Mouse (Mus musculus): ENCODE results near the gene Slc1a2. TPM values are rescaled to one million over a fixed set of nuclear protein-coding genes. Genes with fewer than 3 reads are reported as not detected.

Gene Slc1a2
- polyA plus RNA-seq, 1 experiment from 2014 or later: 26.7 TPM

DNA sequence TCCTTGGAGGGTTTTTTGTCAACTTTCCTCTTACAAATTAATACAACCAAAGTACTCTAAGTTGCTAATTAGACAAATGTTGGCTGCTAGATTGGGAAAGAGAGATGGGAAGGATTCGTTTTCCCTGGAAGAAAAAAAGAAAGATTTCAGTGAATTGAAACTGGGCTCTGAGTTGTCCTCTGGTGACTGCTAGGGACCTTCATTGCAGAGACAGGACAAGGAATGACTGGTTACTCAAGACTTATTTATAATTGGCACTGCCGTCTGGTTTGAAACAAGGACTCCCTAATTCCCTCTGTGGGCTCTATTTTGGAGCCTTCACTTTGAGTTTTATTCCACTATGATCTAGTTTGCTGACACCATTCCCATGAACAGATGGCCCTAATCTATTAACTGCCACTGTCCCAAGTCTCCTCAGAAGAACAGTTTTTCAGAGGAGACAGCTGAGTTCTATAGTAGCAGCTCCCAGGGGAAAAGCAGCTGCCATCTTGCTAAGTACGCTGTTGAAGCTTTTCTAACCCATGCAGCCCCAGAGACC lies 22.9 kb upstream of the Slc1a2 start:
- WGBS: 75% methylated on average over 3 of the region's 3 CpGs
- no peak overlapping the region for H3K27ac ChIP-seq
- H3K36me3 ChIP-seq (replicated peaks; ENCODE audit: control insufficient read depth, insufficient read depth): no peaks in the 10 kb centered on the region
- H3K27me3 ChIP-seq (ENCODE audit: control insufficient read depth, insufficient read depth, low read length): no peaks in the 10 kb centered on the region
- no peak overlapping the region for H3K4me3 ChIP-seq (replicated peaks; ENCODE audit: low read length)
- H3K9me3 ChIP-seq (ENCODE audit: control insufficient read depth, low read length): no peaks in the 10 kb centered on the region
- H3K4me1 ChIP-seq (replicated peaks; ENCODE audit: control insufficient read depth, insufficient read depth, low read length): peaks cover 7% of the 10 kb centered on the region
- no peak overlapping the region for H3K4me2 ChIP-seq (replicated peaks)
- no peak overlapping the region for H3K9ac ChIP-seq
- DNase-seq (ENCODE audit: low spot score) (no peak), ATAC-seq (ENCODE audit: low FRiP score) (no peak)

DNA sequence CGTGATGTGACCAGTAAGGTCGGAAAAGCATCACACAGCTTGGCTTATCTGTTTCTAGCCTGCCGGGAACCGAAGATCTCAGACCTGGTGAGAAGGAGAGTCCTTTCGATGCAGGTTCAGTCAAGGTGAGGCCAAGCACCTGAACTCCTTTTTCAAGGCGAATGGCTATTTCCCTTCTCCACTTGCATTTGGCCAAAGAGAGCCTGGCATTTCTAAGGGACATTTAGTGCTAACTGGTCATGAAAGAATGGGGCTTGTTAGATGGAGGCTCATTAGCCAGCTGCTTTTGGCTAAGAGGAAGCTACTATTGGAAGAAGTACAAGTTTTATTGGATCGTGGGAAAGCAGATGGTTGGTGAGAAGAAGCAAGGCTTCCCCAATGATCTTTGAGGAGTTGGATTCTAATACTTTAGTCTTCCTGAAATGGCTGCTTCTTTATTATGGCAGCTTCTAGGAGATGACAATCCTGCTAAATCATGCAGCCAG lies 22.3 kb upstream of the Slc1a2 start:
- Histone ChIP-seq H3K9me3 (ENCODE audit: control insufficient read depth, low read length) (no peaks in the 10 kb centered on the region), H3K27ac (no peak overlapping the region), H3K4me3 (replicated peaks; ENCODE audit: low read length) (no peak overlapping the region), H3K4me1 (replicated peaks; ENCODE audit: control insufficient read depth, insufficient read depth, low read length) (peaks cover 7% of the 10 kb centered on the region), H3K4me2 (replicated peaks) (no peak overlapping the region), H3K36me3 (replicated peaks; ENCODE audit: control insufficient read depth, insufficient read depth) (no peaks in the 10 kb centered on the region), H3K9ac (no peak overlapping the region), H3K27me3 (ENCODE audit: control insufficient read depth, insufficient read depth, low read length) (no peaks in the 10 kb centered on the region)
- DNase-seq (ENCODE audit: low spot score) (no peak), ATAC-seq (ENCODE audit: low FRiP score) (no peak)
- 83% methylated on average over 7 of the region's 7 CpGs for WGBS

DNA sequence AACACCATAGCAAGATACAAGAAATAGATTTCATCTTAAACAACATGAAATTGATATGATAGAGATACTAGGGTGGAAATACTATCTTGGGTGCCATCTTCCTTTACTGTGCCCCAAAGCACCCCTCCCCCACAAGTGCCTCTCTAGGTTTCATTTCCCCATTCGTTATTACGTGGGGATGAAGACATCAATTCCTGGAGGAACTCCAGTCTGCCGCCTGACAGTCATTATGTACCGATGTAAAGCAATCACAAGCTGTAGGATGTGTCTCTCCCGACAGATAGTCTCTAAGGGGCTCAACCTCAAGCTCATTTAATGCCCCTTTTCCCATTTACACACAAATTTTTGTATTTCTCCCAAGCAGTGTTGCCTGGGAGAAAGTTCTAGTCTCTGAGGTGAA lies 20.3 kb upstream of the Slc1a2 start:
- WGBS: 23% methylated on average over 5 of the region's 5 CpGs
- no peaks in the 10 kb centered on the region for H3K36me3 ChIP-seq (replicated peaks; ENCODE audit: control insufficient read depth, insufficient read depth)
- peaks cover 7% of the 10 kb centered on the region for H3K4me1 ChIP-seq (replicated peaks; ENCODE audit: control insufficient read depth, insufficient read depth, low read length)
- H3K27ac ChIP-seq: no peak overlapping the region; the same call in 1 of the 2 replicates
- no peaks in the 10 kb centered on the region for H3K27me3 ChIP-seq (ENCODE audit: control insufficient read depth, insufficient read depth, low read length)
- H3K9ac ChIP-seq: no peak overlapping the region
- no peak overlapping the region for H3K4me2 ChIP-seq (replicated peaks)
- no peak; the same call in 1 of the 2 replicates for ATAC-seq (ENCODE audit: low FRiP score)
- H3K9me3 ChIP-seq (ENCODE audit: control insufficient read depth, low read length): no peaks in the 10 kb centered on the region
- no peak for DNase-seq (ENCODE audit: low spot score)
- H3K4me3 ChIP-seq (replicated peaks; ENCODE audit: low read length): no peak overlapping the region

DNA sequence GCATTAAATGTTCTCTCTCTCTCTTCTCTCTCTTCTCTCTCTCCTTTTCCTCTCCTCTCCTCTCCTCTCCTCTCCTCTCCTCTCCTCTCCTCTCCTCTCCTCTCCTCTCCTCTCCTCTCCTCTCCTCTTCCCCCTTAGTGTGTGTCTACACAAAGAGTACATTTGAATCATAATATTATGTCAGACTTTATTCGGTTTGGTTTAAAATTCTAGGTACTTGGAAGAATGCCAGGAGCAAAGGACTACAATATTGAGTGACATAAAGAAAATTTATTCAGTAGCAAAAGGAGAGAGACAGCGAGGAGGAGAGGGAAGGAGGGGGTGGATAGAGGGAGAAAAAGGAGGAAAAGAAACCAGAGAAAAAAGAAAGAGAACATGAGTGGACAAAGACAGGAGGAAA lies 19.8 kb upstream of the Slc1a2 start:
- Histone ChIP-seq H3K4me3 (replicated peaks; ENCODE audit: low read length) (no peak overlapping the region), H3K4me2 (replicated peaks) (no peak overlapping the region), H3K4me1 (replicated peaks; ENCODE audit: control insufficient read depth, insufficient read depth, low read length) (peaks cover 7% of the 10 kb centered on the region), H3K27ac (no peak overlapping the region), H3K27me3 (ENCODE audit: control insufficient read depth, insufficient read depth, low read length) (no peaks in the 10 kb centered on the region), H3K9ac (no peak overlapping the region), H3K9me3 (ENCODE audit: control insufficient read depth, low read length) (no peaks in the 10 kb centered on the region), H3K36me3 (replicated peaks; ENCODE audit: control insufficient read depth, insufficient read depth) (no peaks in the 10 kb centered on the region)
- 28% methylated on average over 2 of the region's 2 CpGs for WGBS
- ATAC-seq (ENCODE audit: low FRiP score) (no peak), DNase-seq (ENCODE audit: low spot score) (no peak)

DNA sequence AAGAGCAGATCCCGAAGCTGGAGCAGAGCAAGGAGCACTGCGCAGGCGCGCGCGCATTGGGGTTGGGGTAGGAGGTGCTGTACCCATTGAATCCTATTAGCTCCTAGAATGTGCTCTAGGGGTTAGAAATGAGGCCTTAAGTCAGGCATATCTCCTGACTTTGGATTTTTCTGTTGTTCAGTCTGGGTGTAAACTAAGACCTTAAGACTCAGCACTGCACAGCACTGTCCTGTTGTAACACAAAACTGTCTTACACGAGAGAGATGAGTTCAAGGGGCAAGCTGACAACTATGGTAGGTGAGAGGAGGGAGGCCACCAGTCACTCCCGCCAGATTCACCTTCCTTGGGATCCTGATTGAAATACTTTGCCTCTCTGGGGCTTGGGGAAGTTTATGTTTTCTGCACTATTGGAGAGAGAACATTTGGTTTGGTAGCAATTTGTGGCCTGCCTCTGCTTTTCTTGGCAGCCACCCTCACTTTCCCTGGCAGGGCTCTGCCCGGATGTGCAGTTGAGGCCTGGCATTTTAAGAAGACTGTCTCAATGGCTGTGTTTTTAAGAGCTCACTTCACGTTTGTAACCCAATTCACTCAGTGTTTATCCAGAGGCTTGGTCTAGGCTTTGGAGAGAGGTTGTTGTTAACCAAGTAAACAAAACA lies 9.5 kb upstream of the Slc1a2 start:
- H3K4me2 ChIP-seq (replicated peaks): no peak overlapping the region
- no peak for DNase-seq (ENCODE audit: low spot score)
- no peaks in the 10 kb centered on the region for H3K36me3 ChIP-seq (replicated peaks; ENCODE audit: control insufficient read depth, insufficient read depth)
- H3K4me3 ChIP-seq (replicated peaks; ENCODE audit: low read length): no peak overlapping the region
- H3K27me3 ChIP-seq (ENCODE audit: control insufficient read depth, insufficient read depth, low read length): no peaks in the 10 kb centered on the region
- H3K27ac ChIP-seq: no peak overlapping the region
- no peaks in the 10 kb centered on the region for H3K4me1 ChIP-seq (replicated peaks; ENCODE audit: control insufficient read depth, insufficient read depth, low read length)
- WGBS: 85% methylated on average over 10 of the region's 10 CpGs
- peak; percentile 14; the same call in 1 of the 2 replicates for ATAC-seq (ENCODE audit: low FRiP score)
- H3K9ac ChIP-seq: no peak overlapping the region
- H3K9me3 ChIP-seq (ENCODE audit: control insufficient read depth, low read length): no peaks in the 10 kb centered on the region

DNA sequence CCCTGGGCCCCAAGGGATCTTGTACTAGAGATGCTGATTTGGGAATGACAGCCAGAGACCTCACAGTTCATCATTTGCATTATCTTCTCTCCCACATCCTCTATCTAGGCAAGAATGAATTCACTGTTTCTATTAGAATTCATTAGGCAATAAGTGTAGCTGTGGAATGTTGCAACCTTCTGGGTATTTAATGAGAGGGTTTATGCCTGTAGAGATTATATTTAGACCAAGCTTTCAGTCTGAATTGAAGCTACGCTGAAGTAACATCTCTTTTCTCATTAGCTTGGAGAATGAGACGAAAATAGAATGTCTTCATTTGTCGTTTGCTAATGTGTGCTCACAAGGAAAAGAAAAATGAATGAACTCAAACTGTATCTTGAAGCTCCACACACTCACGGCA lies 8.1 kb upstream of the Slc1a2 start:
- peak overlapping the region; percentile 12; the same call in 1 of the 2 replicates for H3K27ac ChIP-seq
- no peak overlapping the region for H3K4me2 ChIP-seq (replicated peaks)
- H3K4me1 ChIP-seq (replicated peaks; ENCODE audit: control insufficient read depth, insufficient read depth, low read length): no peaks in the 10 kb centered on the region
- WGBS: 69% methylated on average over 4 of the region's 4 CpGs
- DNase-seq (ENCODE audit: low spot score) (no peak), ATAC-seq (ENCODE audit: low FRiP score) (no peak)
- H3K36me3 ChIP-seq (replicated peaks; ENCODE audit: control insufficient read depth, insufficient read depth): no peaks in the 10 kb centered on the region
- no peaks in the 10 kb centered on the region for H3K9me3 ChIP-seq (ENCODE audit: control insufficient read depth, low read length)
- no peaks in the 10 kb centered on the region for H3K27me3 ChIP-seq (ENCODE audit: control insufficient read depth, insufficient read depth, low read length)
- H3K9ac ChIP-seq: no peak overlapping the region
- H3K4me3 ChIP-seq (replicated peaks; ENCODE audit: low read length): no peak overlapping the region

DNA sequence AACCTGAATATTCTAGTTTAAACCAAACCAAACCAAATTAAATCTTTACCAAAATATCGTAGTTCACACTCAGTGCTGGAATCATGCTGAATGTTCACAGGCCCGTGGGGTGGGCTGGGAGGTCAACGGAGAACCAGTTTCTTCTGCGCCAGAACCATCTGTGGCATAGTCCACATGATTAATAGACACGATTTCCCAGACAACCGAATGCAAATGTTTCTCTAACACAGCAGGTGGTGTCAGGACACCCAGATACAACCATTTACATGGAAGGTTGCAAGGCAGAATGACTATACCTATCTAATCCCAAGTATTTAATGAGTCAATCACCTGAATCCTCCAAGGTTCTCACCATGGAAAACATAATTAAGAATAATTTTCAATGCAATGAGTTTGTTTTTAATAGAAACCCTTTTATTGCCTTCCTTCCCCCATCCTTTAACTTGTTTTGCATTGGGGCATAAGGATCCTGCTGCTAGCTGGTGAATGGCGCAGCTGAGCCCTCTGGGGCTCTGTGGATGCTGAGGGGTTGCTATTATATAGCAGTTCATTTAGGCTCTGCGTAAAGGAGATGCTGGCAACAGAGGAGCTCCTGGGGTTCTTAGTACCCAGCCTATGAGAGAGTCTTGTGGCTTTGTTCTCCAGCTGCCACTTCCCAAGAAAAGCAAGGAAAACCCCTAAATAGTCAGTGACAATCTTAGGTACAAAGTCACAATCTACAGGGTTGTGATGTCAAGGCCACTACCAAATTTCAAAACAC lies 2.3 kb upstream of the Slc1a2 start:
- Histone ChIP-seq H3K4me1 (replicated peaks; ENCODE audit: control insufficient read depth, insufficient read depth, low read length) (peaks cover 23% of the 10 kb centered on the region), H3K36me3 (replicated peaks; ENCODE audit: control insufficient read depth, insufficient read depth) (no peaks in the 10 kb centered on the region), H3K9me3 (ENCODE audit: control insufficient read depth, low read length) (no peaks in the 10 kb centered on the region), H3K4me2 (replicated peaks) (no peak overlapping the region), H3K4me3 (replicated peaks; ENCODE audit: low read length) (no peak overlapping the region), H3K27ac (peak overlapping the region; percentile 51), H3K27me3 (ENCODE audit: control insufficient read depth, insufficient read depth, low read length) (no peaks in the 10 kb centered on the region), H3K9ac (no peak overlapping the region)
- 13% methylated on average over 8 of the region's 8 CpGs for WGBS
- no peak for ATAC-seq (ENCODE audit: low FRiP score)
- no peak for DNase-seq (ENCODE audit: low spot score)

DNA sequence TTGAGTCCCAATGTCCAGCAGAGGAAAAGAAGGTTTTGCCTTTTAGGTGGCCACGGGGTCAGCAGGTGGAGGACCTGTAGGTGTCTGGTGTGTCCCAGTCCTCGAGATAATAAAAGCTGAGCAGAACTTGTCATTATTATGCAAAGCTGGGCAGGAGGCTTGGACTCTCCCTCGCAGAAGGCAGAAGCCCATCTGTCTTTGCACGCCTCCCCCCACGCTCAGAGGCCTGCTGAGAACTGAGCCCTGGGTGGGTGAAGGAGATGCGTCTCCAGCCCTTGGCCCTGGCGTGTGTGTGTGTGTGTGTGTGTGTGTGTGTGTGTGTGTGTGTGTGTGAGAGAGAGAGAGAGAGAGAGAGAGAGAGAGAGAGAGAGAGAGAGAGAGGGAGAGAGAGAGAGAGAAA lies 733 bp upstream of the Slc1a2 start:
- Histone ChIP-seq H3K4me2 (replicated peaks) (peak overlapping the region; percentile 73), H3K27ac (peak overlapping the region; percentile 95), H3K9me3 (ENCODE audit: control insufficient read depth, low read length) (no peaks in the 10 kb centered on the region), H3K27me3 (ENCODE audit: control insufficient read depth, insufficient read depth, low read length) (no peaks in the 10 kb centered on the region), H3K9ac (peak overlapping the region; percentile 82), H3K4me1 (replicated peaks; ENCODE audit: control insufficient read depth, insufficient read depth, low read length) (peaks cover 38% of the 10 kb centered on the region), H3K4me3 (replicated peaks; ENCODE audit: low read length) (peak overlapping the region; percentile 74), H3K36me3 (replicated peaks; ENCODE audit: control insufficient read depth, insufficient read depth) (no peaks in the 10 kb centered on the region)
- 1% methylated on average over 7 of the region's 7 CpGs for WGBS
- ATAC-seq (ENCODE audit: low FRiP score): peak; percentile 9; the same call in 1 of the 2 replicates
- DNase-seq (ENCODE audit: low spot score): no peak

DNA sequence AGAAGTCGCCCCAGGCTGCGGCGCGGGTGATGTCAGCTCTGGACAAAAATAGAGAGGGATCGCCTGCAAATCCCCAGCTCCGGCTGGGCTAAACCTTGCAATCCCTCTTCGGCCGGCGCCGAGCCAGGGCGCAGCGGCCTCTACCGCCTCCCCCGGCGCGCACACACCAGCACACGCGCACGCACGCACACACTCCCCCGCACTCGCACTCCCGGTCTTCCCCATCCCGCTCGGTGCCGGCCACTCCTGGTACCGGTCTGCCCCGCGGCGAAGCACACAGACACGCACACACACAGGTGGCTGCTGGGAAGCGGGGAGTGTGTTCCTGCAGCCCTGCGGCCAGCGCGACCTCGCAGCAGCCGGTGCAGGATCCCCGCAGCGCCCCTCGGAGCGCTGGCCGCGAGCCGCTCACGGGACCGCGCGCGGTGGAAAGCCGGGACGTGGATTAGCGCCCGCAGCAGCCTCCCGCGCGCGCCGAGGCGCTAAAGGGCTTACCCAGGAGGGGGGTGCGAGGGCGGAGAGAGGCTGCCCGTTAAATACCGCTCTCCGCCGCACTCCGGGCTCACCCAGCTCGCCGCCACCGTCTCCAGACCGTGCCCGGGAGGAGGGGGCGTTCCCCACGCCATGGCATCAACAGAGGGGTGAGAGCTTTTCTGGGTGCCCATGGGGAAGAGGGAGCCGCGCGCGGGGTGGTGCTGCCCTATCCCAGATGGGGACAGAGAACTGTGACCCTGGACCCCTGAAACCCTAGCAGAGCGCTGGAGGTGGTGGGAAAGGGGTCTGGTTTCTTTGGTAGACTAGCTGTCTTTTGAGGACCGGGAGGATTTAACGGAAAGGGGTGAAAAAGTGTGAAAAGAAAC lies 432 bp downstream of the Slc1a2 start:
- Histone ChIP-seq H3K9ac (peak overlapping the region; percentile 82), H3K4me1 (replicated peaks; ENCODE audit: control insufficient read depth, insufficient read depth, low read length) (peaks cover 50% of the 10 kb centered on the region), H3K36me3 (replicated peaks; ENCODE audit: control insufficient read depth, insufficient read depth) (no peaks in the 10 kb centered on the region), H3K27me3 (ENCODE audit: control insufficient read depth, insufficient read depth, low read length) (no peaks in the 10 kb centered on the region), H3K9me3 (ENCODE audit: control insufficient read depth, low read length) (no peaks in the 10 kb centered on the region), H3K4me2 (replicated peaks) (peak overlapping the region; percentile 73), H3K4me3 (replicated peaks; ENCODE audit: low read length) (peak overlapping the region; percentile 74), H3K27ac (peak overlapping the region; percentile 95)
- whole genome bisulfite sequencing: under 1% methylated on average over 76 of the region's 80 CpGs
- peak; percentile 74 for DNase-seq (ENCODE audit: low spot score)
- peak; percentile 86 for ATAC-seq (ENCODE audit: low FRiP score)

All from hindbrain, embryonic 14.5 days (tissue).